Mouse (Mus musculus): ENCODE data around the gene Nop16. TPM values are rescaled to one million over a fixed set of nuclear protein-coding genes. Genes with fewer than 3 reads are reported as not detected.

The Nop16 gene
- polyA plus RNA-seq, 1 experiment from 2014 or later = 84.2 TPM

GRCm38 (mm10) chr13:54562562-54562961 lies 27.3 kb downstream of the Nop16 start:
- no peak overlapping the region for H3K4me2 ChIP-seq
- 0 out of 2 replicates have a peak, but pooled peaks cover 7% of the 10 kb centered on the region for H3K4me1 ChIP-seq (ENCODE audit: insufficient read depth)
- no peak for TF ChIP-seq CTCF (IDR thresholded peaks at IDR 0.05; ENCODE audit: low read depth)
- H3K36me3 ChIP-seq (ENCODE audit: insufficient read depth) = peaks cover 51% of the 10 kb centered on the region
- H3K27ac ChIP-seq (ENCODE audit: low read depth) = no peak overlapping the region
- H3K4me3 ChIP-seq (ENCODE audit: low read depth, low read length) = no peak overlapping the region
- no peaks in the 10 kb centered on the region for H3K9me3 ChIP-seq (ENCODE audit: low read depth, low read length)
- ATAC-seq (ENCODE audit: insufficient read depth) = no peak
- 67% methylated on average over 7 of the region's 7 CpGs for WGBS
- no peak for DNase-seq
- no peak overlapping the region for H3K9ac ChIP-seq
- no peaks in the 10 kb centered on the region for H3K27me3 ChIP-seq (ENCODE audit: insufficient read depth, low read length)

GRCm38 (mm10) chr13:54560608-54561007 lies 29.3 kb downstream of the Nop16 start:
- no peaks in the 10 kb centered on the region for H3K27me3 ChIP-seq (ENCODE audit: insufficient read depth, low read length)
- no peak overlapping the region for H3K4me2 ChIP-seq
- H3K36me3 ChIP-seq (ENCODE audit: insufficient read depth) = peaks cover 68% of the 10 kb centered on the region
- H3K27ac ChIP-seq (ENCODE audit: low read depth) = no peak overlapping the region
- no peak for TF ChIP-seq CTCF (IDR thresholded peaks at IDR 0.05; ENCODE audit: low read depth)
- WGBS = 89% methylated on average over 7 of the region's 7 CpGs
- H3K9ac ChIP-seq = no peak overlapping the region
- no peak overlapping the region for H3K4me3 ChIP-seq (ENCODE audit: low read depth, low read length)
- ATAC-seq (ENCODE audit: insufficient read depth) = no peak
- DNase-seq = no peak
- H3K9me3 ChIP-seq (ENCODE audit: low read depth, low read length) = no peaks in the 10 kb centered on the region
- H3K4me1 ChIP-seq (ENCODE audit: insufficient read depth) = 0 out of 2 replicates have a peak, but pooled peaks cover 7% of the 10 kb centered on the region

GRCm38 (mm10) chr13:54559656-54560055 lies 30.2 kb downstream of the Nop16 start:
- H3K9me3 ChIP-seq (ENCODE audit: low read depth, low read length) = no peaks in the 10 kb centered on the region
- 0 out of 2 replicates have a peak, but pooled peaks cover 7% of the 10 kb centered on the region for H3K4me1 ChIP-seq (ENCODE audit: insufficient read depth)
- H3K27me3 ChIP-seq (ENCODE audit: insufficient read depth, low read length) = no peaks in the 10 kb centered on the region
- no peak overlapping the region for H3K4me2 ChIP-seq
- no peak overlapping the region for H3K27ac ChIP-seq (ENCODE audit: low read depth)
- H3K36me3 ChIP-seq (ENCODE audit: insufficient read depth) = peaks cover 75% of the 10 kb centered on the region
- no peak for ATAC-seq (ENCODE audit: insufficient read depth)
- no peak overlapping the region for H3K9ac ChIP-seq
- H3K4me3 ChIP-seq (ENCODE audit: low read depth, low read length) = no peak overlapping the region
- DNase-seq = no peak
- TF ChIP-seq CTCF (IDR thresholded peaks at IDR 0.05; ENCODE audit: low read depth) = no peak
- WGBS = 94% methylated on average over 2 of the region's 2 CpGs

GRCm38 (mm10) chr13:54557652-54558051 lies 32.2 kb downstream of the Nop16 start:
- Histone ChIP-seq H3K4me3 (ENCODE audit: low read depth, low read length) (no peak overlapping the region), H3K27ac (ENCODE audit: low read depth) (no peak overlapping the region), H3K9ac (no peak overlapping the region), H3K36me3 (ENCODE audit: insufficient read depth) (peaks cover 84% of the 10 kb centered on the region), H3K27me3 (ENCODE audit: insufficient read depth, low read length) (no peaks in the 10 kb centered on the region), H3K4me1 (ENCODE audit: insufficient read depth) (no peaks in the 10 kb centered on the region), H3K9me3 (ENCODE audit: low read depth, low read length) (no peaks in the 10 kb centered on the region), H3K4me2 (no peak overlapping the region)
- DNase-seq = no peak
- TF ChIP-seq CTCF (IDR thresholded peaks at IDR 0.05; ENCODE audit: low read depth) = no peak
- no peak for ATAC-seq (ENCODE audit: insufficient read depth)
- 89% methylated on average over 1 of the region's 1 CpGs for WGBS

GRCm38 (mm10) chr13:54556796-54557195 lies 33.1 kb downstream of the Nop16 start:
- ATAC-seq (ENCODE audit: insufficient read depth) = no peak
- H3K9ac ChIP-seq = no peak overlapping the region
- H3K4me1 ChIP-seq (ENCODE audit: insufficient read depth) = no peaks in the 10 kb centered on the region
- H3K4me2 ChIP-seq = no peak overlapping the region
- H3K4me3 ChIP-seq (ENCODE audit: low read depth, low read length) = no peak overlapping the region
- H3K36me3 ChIP-seq (ENCODE audit: insufficient read depth) = peaks cover 91% of the 10 kb centered on the region
- DNase-seq = no peak
- H3K27ac ChIP-seq (ENCODE audit: low read depth) = no peak overlapping the region
- 89% methylated on average over 3 of the region's 3 CpGs for WGBS
- TF ChIP-seq CTCF (IDR thresholded peaks at IDR 0.05; ENCODE audit: low read depth) = no peak
- no peaks in the 10 kb centered on the region for H3K9me3 ChIP-seq (ENCODE audit: low read depth, low read length)
- no peaks in the 10 kb centered on the region for H3K27me3 ChIP-seq (ENCODE audit: insufficient read depth, low read length)

- WGBS = 91% methylated on average over 9 of the region's 9 CpGs
- H3K4me1 ChIP-seq (ENCODE audit: insufficient read depth) = no peaks in the 10 kb centered on the region
- peaks cover 91% of the 10 kb centered on the region for H3K36me3 ChIP-seq (ENCODE audit: insufficient read depth)
- TF ChIP-seq CTCF (IDR thresholded peaks at IDR 0.05; ENCODE audit: low read depth) = no peak
- H3K27me3 ChIP-seq (ENCODE audit: insufficient read depth, low read length) = no peaks in the 10 kb centered on the region
- H3K9ac ChIP-seq = no peak overlapping the region
- DNase-seq (no peak), ATAC-seq (ENCODE audit: insufficient read depth) (no peak)
- H3K4me2 ChIP-seq = no peak overlapping the region
- H3K27ac ChIP-seq (ENCODE audit: low read depth) = no peak overlapping the region
- H3K4me3 ChIP-seq (ENCODE audit: low read depth, low read length) = no peak overlapping the region
- no peaks in the 10 kb centered on the region for H3K9me3 ChIP-seq (ENCODE audit: low read depth, low read length)
Observed at GRCm38 (mm10) chr13:54556176-54556575, 33.7 kb downstream of the Nop16 start.

GRCm38 (mm10) chr13:54548036-54548435 lies 41.9 kb downstream of the Nop16 start:
- Histone ChIP-seq H3K9ac (no peak overlapping the region), H3K27me3 (ENCODE audit: insufficient read depth, low read length) (no peaks in the 10 kb centered on the region), H3K4me2 (no peak overlapping the region), H3K36me3 (ENCODE audit: insufficient read depth) (peaks cover 62% of the 10 kb centered on the region), H3K9me3 (ENCODE audit: low read depth, low read length) (no peaks in the 10 kb centered on the region), H3K27ac (ENCODE audit: low read depth) (no peak overlapping the region), H3K4me1 (ENCODE audit: insufficient read depth) (no peaks in the 10 kb centered on the region), H3K4me3 (ENCODE audit: low read depth, low read length) (no peak overlapping the region)
- no peak for ATAC-seq (ENCODE audit: insufficient read depth)
- TF ChIP-seq CTCF (IDR thresholded peaks at IDR 0.05; ENCODE audit: low read depth) = no peak
- DNase-seq = no peak
- 82% methylated on average over 7 of the region's 7 CpGs for WGBS

Small RNAs within 50 kb of the gene (microRNA-seq; reads per million reads assigned to microRNA genes)
- gene Gm24195 (ENCODE audit: borderline number of aligned reads) = not detected

Other genes starting within 250 kb of the Nop16 start
- 12.2 TPM in 2 replicates for gene Cplx2, start 218.7 kb downstream of the Nop16 start, polyA plus RNA-seq (2014; fragmentation: Nextera tagmentation; extraction: Ambion mirVana)
- gene Thoc3, start 121.2 kb downstream of the Nop16 start, polyA plus RNA-seq (2014; fragmentation: Nextera tagmentation; extraction: Ambion mirVana) = 152 and 155 TPM in 2 replicates
- gene Simc1, start 86.3 kb downstream of the Nop16 start, polyA plus RNA-seq (2014; fragmentation: Nextera tagmentation; extraction: Ambion mirVana) = 15.0 and 16.3 TPM in 2 replicates
- 137 and 145 TPM in 2 replicates for gene 4833439L19Rik, start 24.7 kb downstream of the Nop16 start, polyA plus RNA-seq (2014; fragmentation: Nextera tagmentation; extraction: Ambion mirVana)
- gene Arl10, start 15.1 kb downstream of the Nop16 start, polyA plus RNA-seq (2014; fragmentation: Nextera tagmentation; extraction: Ambion mirVana) = 23.8 and 28.2 TPM in 2 replicates
- gene Higd2a, start 117 bp upstream of the Nop16 start, polyA plus RNA-seq (2014; fragmentation: Nextera tagmentation; extraction: Ambion mirVana) = 167 and 171 TPM in 2 replicates
- gene Cltb, start 21.3 kb upstream of the Nop16 start, polyA plus RNA-seq (2014; fragmentation: Nextera tagmentation; extraction: Ambion mirVana) = 32.2 and 34.1 TPM in 2 replicates
- 103 and 106 TPM in 2 replicates for gene Faf2, start 31.7 kb upstream of the Nop16 start, polyA plus RNA-seq (2014; fragmentation: Nextera tagmentation; extraction: Ambion mirVana)
- 59.9 and 63.4 TPM in 2 replicates for gene Rnf44, start 103.8 kb upstream of the Nop16 start, polyA plus RNA-seq (2014; fragmentation: Nextera tagmentation; extraction: Ambion mirVana)
- 0.04 TPM in 1 of 2 replicates, not detected in the other for gene Cdhr2, start 111.4 kb upstream of the Nop16 start, polyA plus RNA-seq (2014; fragmentation: Nextera tagmentation; extraction: Ambion mirVana)
- 0.34 and 0.53 TPM in 2 replicates for gene Gprin1, start 159.8 kb upstream of the Nop16 start, polyA plus RNA-seq (2014; fragmentation: Nextera tagmentation; extraction: Ambion mirVana)
- not detected in 2 replicates for gene Sncb, start 176.5 kb upstream of the Nop16 start, polyA plus RNA-seq (2014; fragmentation: Nextera tagmentation; extraction: Ambion mirVana)
- not detected in 2 replicates for gene Eif4e1b, start 193.9 kb upstream of the Nop16 start, polyA plus RNA-seq (2014; fragmentation: Nextera tagmentation; extraction: Ambion mirVana)
- gene Tspan17, start 199.3 kb upstream of the Nop16 start, polyA plus RNA-seq (2014; fragmentation: Nextera tagmentation; extraction: Ambion mirVana) = 6.5 and 8.7 TPM in 2 replicates

All from lung, embryonic 14.5 days (tissue).